Mouse (Mus musculus) forebrain, embryonic 11.5 days (tissue): Measurements from ENCODE around the gene Fli1. TPM values are rescaled to one million over a fixed set of nuclear protein-coding genes. Genes with fewer than 3 reads are reported as not detected.

ENCODE experiments used
- ATAC-seq: fragments of 200-750 bp; cut with Nextera tagmentation; replicated peaks from 2 replicates; pipeline ENCODE4 v1.8.0; 2017; ENCODE audit warnings: moderate TSS enrichment; ENCODE audit not compliant: low FRiP score
- DNase-seq: peaks from one replicate; pipeline ENCODE4 v3.0.0-alpha.2; 2017; ENCODE audit warnings: low spot score
- H3K27ac ChIP-seq: fragments of 300-500 bp; sonication (generic); 2 replicates; pipeline ENCODE4 v1.5.1; 2014; ENCODE audit warnings: low read depth, low read length
- H3K27me3 ChIP-seq: fragments of 300-500 bp; sonication (generic); 2 replicates; pipeline ENCODE4 v1.6.1; 2014; ENCODE audit warnings: mild to moderate bottlenecking, low read length, mixed read lengths; ENCODE audit not compliant: control insufficient read depth, insufficient read depth
- H3K36me3 ChIP-seq: fragments of 300-500 bp; sonication (generic); 2 replicates; pipeline ENCODE4 v1.6.1; 2014; ENCODE audit warnings: mild to moderate bottlenecking, low read length, moderate library complexity, mixed read lengths; ENCODE audit not compliant: control insufficient read depth, insufficient read depth
- H3K4me1 ChIP-seq: fragments of 300-500 bp; sonication (generic); replicated peaks from 2 replicates; pipeline ENCODE4 v1.6.1; 2014; ENCODE audit warnings: low read length, mixed read lengths; ENCODE audit not compliant: control insufficient read depth, insufficient read depth
- H3K4me2 ChIP-seq: fragments of 300-500 bp; sonication (generic); 2 replicates; pipeline ENCODE4 v1.6.1; 2014; ENCODE audit warnings: low read depth, mild to moderate bottlenecking, low read length, moderate library complexity, mixed read lengths; ENCODE audit not compliant: severe bottlenecking
- H3K4me3 ChIP-seq: fragments of 300-500 bp; sonication (generic); 2 replicates; pipeline ENCODE4 v1.5.1; 2014; ENCODE audit warnings: low read depth, low read length
- H3K9ac ChIP-seq: fragments of 300-500 bp; sonication (generic); 2 replicates; pipeline ENCODE4 v1.6.1; 2014; ENCODE audit warnings: low read length
- H3K9me3 ChIP-seq: fragments of 300-500 bp; sonication (generic); 2 replicates; pipeline ENCODE4 v1.6.1; 2016; ENCODE audit warnings: low read length, mixed read lengths; ENCODE audit not compliant: control insufficient read depth
- WGBS: fragments of 180-500 bp; shearing (Covaris S2); extraction: QIAGEN DNeasy Blood & Tissue Kit; methylation state at CpG from one replicate; pipeline ENCODE4 v1.1.7; 2014; 5-methylcytosine and 5-hydroxymethylcytosine counted together
- polyA plus RNA-seq: library from polyadenylated mRNA; unstranded; fragments of >200 nt; fragmentation: Nextera tagmentation; extraction: Ambion mirVana; gene quantifications from 2 replicates; pipeline ENCODE4 v1.2.1, GENCODE M21; 2014

The Fli1 gene
- polyA plus RNA-seq, 1 experiment from 2014 or later: 14.3 TPM

DNA sequence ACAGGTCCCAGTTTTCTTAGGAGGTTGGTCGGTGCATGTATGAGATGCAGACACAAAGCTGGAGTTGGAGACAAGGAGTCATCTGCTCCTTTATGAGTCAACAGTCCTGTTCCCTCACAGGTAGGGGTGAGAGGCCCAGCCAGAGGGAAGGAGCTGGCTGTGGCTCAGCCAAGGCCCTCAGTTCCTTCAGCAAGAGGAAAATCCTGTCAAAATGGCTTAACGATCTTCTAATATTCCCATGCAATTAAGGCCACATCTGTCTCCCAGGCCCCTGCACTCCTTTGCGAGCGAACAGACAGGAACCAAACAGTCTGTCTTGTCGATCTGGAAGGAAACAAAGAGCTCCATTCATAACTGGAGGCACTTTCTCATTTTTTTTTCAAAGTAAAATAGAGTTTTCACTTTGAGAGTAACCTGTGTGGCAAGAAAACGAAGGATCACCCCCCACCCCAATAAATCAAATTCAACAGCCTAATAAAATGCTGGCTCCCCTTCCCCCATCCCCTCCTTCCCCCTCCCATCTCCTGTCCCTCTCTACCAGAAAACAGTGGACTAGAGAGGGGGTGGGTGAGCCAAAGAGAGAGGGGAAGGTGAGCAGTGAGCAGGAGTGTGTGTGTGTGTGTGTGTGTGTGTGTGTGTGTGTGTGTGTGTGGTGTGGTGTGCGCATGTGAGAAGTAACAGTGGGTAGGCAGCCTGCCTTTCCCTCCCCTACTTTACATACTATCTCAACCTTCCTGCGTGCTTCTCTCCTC lies 47.6 kb downstream of the Fli1 start:
- 21% methylated on average over 7 of the region's 8 CpGs for WGBS
- H3K4me2 ChIP-seq: no peak overlapping the region
- no peak overlapping the region for H3K27ac ChIP-seq
- ATAC-seq (0 out of 2 replicates have a peak, but pooled peaks have one; percentile 27), DNase-seq (no peak)
- no peaks in the 10 kb centered on the region for H3K36me3 ChIP-seq
- H3K9ac ChIP-seq: no peak overlapping the region
- no peaks in the 10 kb centered on the region for H3K27me3 ChIP-seq
- no peak overlapping the region for H3K4me3 ChIP-seq
- H3K4me1 ChIP-seq: 0 out of 2 replicates have a peak, but pooled peaks cover 4% of the 10 kb centered on the region
- H3K9me3 ChIP-seq: no peaks in the 10 kb centered on the region

DNA sequence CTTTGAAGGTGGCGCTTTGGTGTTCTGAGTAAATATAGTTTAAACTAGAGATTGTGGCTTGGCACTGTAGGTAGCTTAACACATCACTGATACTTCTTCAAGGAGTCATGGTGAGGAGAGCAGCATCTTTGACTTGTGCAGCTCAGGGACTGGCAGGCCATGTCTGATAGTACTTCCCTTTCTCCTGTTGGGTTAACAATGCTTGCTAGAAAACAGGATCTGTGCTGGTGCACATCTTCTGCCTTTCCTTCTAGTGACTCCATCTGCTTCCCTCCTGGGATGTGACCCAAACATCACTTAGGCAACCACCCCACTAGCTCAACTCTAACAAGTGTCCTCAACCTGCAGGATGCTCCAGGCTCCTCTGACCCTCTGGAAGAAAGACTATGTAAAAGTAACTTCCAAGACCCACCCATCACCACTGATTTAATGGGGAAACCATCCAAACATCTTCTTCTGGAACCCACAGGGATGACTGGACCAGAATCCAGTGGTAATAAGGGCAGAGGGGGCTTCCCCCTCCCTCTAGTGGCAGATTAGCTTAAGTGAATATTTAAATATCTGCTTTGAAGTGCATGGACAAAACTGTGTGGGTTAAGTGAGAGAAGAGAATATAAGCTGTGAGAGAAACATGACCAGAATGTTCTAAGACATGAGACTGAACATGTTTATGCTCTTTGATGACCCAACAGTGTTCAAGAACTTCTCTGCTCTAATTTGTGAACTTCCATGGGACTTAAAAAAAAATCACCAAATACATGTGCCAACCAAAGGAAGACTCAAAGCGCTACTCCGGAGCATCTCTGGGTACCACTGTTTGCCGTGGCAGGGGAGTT lies 48.9 kb downstream of the Fli1 start:
- H3K36me3 ChIP-seq: no peaks in the 10 kb centered on the region
- no peak overlapping the region for H3K4me2 ChIP-seq
- ATAC-seq (no peak), DNase-seq (no peak)
- H3K27ac ChIP-seq: no peak overlapping the region
- H3K9me3 ChIP-seq: no peaks in the 10 kb centered on the region
- WGBS: 77% methylated on average over 4 of the region's 4 CpGs
- no peak overlapping the region for H3K9ac ChIP-seq
- H3K4me3 ChIP-seq: no peak overlapping the region
- no peaks in the 10 kb centered on the region for H3K27me3 ChIP-seq
- H3K4me1 ChIP-seq: 0 out of 2 replicates have a peak, but pooled peaks cover 4% of the 10 kb centered on the region

DNA sequence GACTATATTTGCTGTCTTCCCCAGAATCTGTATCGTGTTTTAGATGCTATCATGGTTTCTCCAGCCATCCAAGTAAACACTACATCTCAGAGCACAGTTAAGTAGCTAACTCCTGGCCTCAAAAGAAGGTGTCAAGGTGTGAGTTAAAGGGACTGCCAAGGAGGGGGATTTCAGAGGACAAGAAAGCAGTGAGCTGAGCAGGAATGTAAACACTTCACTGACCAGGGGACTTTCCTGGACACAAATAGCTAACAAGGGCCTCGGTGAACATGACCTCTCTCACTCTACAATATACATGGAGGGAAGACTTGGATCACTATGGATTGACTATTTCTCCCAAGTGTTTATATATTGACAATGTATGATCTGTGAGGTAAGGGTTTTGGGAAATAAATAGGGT lies 49.9 kb downstream of the Fli1 start:
- Histone ChIP-seq H3K9ac (no peak overlapping the region), H3K27ac (no peak overlapping the region), H3K27me3 (no peaks in the 10 kb centered on the region), H3K4me3 (no peak overlapping the region), H3K36me3 (no peaks in the 10 kb centered on the region), H3K4me1 (0 out of 2 replicates have a peak, but pooled peaks cover 4% of the 10 kb centered on the region), H3K9me3 (no peaks in the 10 kb centered on the region), H3K4me2 (no peak overlapping the region)
- DNase-seq (no peak), ATAC-seq (no peak)
- 89% methylated on average over 2 of the region's 2 CpGs for WGBS

DNA sequence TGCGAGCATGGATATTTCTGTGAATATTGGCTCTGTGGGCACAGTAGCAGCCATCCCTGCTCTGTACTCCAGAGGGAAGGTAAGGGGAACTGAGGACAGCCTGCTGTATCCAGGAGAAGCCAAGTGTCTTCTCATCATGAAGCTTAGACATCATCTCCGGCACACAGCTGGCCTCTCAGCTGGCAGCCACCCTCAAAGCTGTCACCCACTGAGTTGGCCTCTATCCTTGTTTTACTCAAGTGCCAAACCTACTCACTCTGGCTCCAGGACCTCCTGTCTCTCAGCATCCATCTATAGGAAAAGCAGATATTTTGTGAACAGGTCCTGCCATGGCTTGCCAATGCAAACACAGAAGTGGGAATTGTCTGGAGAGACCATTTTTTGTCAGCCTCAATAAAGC lies 51.2 kb downstream of the Fli1 start:
- Histone ChIP-seq H3K4me3 (no peak overlapping the region), H3K36me3 (no peaks in the 10 kb centered on the region), H3K4me1 (0 out of 2 replicates have a peak, but pooled peaks cover 4% of the 10 kb centered on the region), H3K9me3 (no peaks in the 10 kb centered on the region), H3K9ac (no peak overlapping the region), H3K27ac (no peak overlapping the region), H3K27me3 (no peaks in the 10 kb centered on the region), H3K4me2 (no peak overlapping the region)
- ATAC-seq: no peak
- 92% methylated on average over 2 of the region's 2 CpGs for WGBS
- DNase-seq: no peak

DNA sequence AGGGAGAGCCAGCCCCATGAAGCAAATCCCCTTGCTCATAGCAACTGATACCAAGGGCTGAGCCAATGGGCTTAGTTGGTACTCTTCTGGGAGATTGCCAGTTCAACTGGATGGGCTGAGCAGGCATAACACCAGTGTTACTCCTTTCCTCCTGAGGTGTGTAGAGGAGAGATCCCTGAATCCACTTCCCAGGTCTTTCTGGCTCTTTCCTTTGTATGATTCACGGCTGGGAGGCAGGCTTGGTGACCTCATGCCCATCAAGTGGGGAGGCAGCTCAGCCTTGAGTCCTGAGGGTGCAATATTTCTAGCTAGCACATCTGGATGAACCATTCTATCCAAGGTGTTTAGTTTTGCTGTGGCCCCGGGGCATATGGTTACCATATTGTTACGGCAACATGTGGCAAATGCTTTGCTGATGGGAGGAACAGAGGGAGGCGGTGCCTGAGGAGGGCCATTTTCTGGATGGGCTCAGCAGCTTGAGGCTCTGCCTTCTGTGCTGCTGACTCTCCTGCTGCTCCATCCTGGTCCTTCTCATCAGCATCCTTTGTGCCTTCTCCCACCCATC lies 52.8 kb downstream of the Fli1 start:
- H3K9ac ChIP-seq: no peak overlapping the region
- no peaks in the 10 kb centered on the region for H3K36me3 ChIP-seq
- DNase-seq (no peak), ATAC-seq (no peak)
- H3K27ac ChIP-seq: no peak overlapping the region
- 86% methylated on average over 4 of the region's 4 CpGs for WGBS
- H3K4me2 ChIP-seq: no peak overlapping the region
- H3K4me1 ChIP-seq: 0 out of 2 replicates have a peak, but pooled peaks cover 2% of the 10 kb centered on the region
- H3K9me3 ChIP-seq: no peaks in the 10 kb centered on the region
- no peaks in the 10 kb centered on the region for H3K27me3 ChIP-seq
- H3K4me3 ChIP-seq: no peak overlapping the region

DNA sequence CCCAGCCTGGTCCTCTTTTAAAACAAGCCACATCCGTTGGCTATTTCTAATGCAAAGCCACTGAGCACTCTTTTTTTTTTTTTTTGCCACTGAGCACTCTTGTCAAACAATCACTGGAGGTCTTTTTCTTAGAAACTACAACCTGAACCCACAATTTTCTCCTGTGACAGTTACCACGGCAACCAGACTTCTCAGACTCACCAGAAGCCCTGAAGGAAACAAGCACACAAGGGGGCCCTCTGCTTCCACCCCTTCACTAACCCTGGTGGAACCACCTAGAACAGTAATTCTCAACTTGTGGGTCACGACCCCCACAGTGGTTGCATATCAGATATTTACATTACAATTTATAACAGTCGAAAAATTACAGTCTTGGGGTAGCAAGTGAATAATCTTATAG lies 53.3 kb downstream of the Fli1 start:
- H3K9ac ChIP-seq: no peak overlapping the region
- H3K4me1 ChIP-seq: no peaks in the 10 kb centered on the region
- no peak overlapping the region for H3K27ac ChIP-seq
- no peaks in the 10 kb centered on the region for H3K36me3 ChIP-seq
- DNase-seq: no peak
- H3K9me3 ChIP-seq: no peaks in the 10 kb centered on the region
- H3K27me3 ChIP-seq: no peaks in the 10 kb centered on the region
- WGBS: 71% methylated on average over 4 of the region's 4 CpGs
- H3K4me2 ChIP-seq: no peak overlapping the region
- no peak for ATAC-seq
- H3K4me3 ChIP-seq: no peak overlapping the region

DNA sequence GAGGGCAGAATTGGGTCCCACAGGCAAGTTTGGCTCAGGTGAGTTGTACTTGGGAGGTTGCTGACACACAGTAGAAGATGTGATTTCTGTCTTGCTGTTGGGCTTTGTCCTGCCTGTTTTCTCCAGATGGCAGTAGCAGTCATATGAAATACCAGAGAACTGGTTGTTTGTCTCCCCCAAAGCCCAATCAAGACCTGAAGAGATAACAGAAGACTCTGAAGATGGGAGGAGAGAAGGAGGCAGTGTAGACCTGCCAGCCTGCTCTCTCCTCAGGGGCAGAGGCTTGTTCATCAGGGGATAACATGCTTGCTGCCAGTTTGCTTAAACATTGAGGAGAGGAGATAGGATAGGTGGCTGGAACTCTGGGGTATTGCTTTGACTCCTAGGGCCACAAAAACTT lies 54.0 kb downstream of the Fli1 start:
- no peak overlapping the region for H3K4me2 ChIP-seq
- ATAC-seq (no peak), DNase-seq (no peak)
- no peaks in the 10 kb centered on the region for H3K27me3 ChIP-seq
- no peaks in the 10 kb centered on the region for H3K9me3 ChIP-seq
- H3K36me3 ChIP-seq: no peaks in the 10 kb centered on the region
- no peak overlapping the region for H3K4me3 ChIP-seq
- H3K27ac ChIP-seq: no peak overlapping the region
- H3K4me1 ChIP-seq: no peaks in the 10 kb centered on the region
- H3K9ac ChIP-seq: no peak overlapping the region

DNA sequence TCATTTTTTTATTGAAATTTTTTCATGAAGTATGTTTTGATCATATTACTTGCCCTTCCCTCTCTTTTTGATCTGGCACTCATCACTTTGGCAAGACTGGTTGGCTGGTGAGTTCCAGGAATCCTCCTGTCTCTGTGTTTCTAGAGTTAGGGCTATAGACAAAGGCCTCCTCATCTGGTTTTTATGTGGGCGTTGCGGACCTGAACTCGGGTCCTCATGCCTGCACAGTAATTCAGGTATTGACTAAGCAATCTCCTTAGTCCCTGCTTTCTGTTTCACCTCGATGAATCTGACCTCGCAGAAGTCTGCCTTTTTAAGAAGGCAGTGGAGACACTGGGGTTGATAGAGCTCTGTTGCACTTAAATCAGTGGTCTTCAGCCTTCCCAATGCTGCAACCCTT lies 54.8 kb downstream of the Fli1 start:
- H3K4me1 ChIP-seq: no peaks in the 10 kb centered on the region
- H3K27me3 ChIP-seq: no peaks in the 10 kb centered on the region
- 91% methylated on average over 5 of the region's 5 CpGs for WGBS
- H3K4me3 ChIP-seq: no peak overlapping the region
- no peak for DNase-seq
- H3K27ac ChIP-seq: no peak overlapping the region
- ATAC-seq: no peak
- H3K4me2 ChIP-seq: no peak overlapping the region
- no peaks in the 10 kb centered on the region for H3K36me3 ChIP-seq
- no peaks in the 10 kb centered on the region for H3K9me3 ChIP-seq
- H3K9ac ChIP-seq: no peak overlapping the region
